Mouse (Mus musculus) sigmoid colon, adult 10 weeks (tissue): ENCODE results near the gene Ppp1r3d. TPM values are rescaled to one million over a fixed set of nuclear protein-coding genes. Genes with fewer than 3 reads are reported as not detected.

ENCODE experiments used
- polyA plus RNA-seq: library from polyadenylated mRNA; stranded (reverse); fragments of 350-450 nt; fragmentation: Illumina TruSeq; extraction: RNeasy Lipid Tissue Mini Kit (QIAGEN cat#74804); gene quantifications from one replicate; pipeline ENCODE4 v1.2.3, GENCODE M21; 2014; ENCODE audit warnings: low read depth, low replicate concordance

The Ppp1r3d gene
- 3.2 TPM for polyA plus RNA-seq

GRCm38 (mm10) chr2:178414261-178415149 is at the start of gene Ppp1r3d, which contains the start of gene Fam217b:
Gene Ppp1r3d (minus strand): TSS chr2:178414472.
Gene Fam217b (plus strand): TSS chr2:178414524.

GRCm38 (mm10) chr2:178430231-178430630 is 16.0 kb upstream of the Ppp1r3d start, which contains the start of gene Cdh26:
Gene Cdh26 (plus strand): TSS chr2:178430531.

GRCm38 (mm10) chr2:178407053-178407815 is 7.0 kb downstream of the Ppp1r3d start, which contains the start of gene Sycp2:
Gene Sycp2 (minus strand): TSS chr2:178407685.

Other genes starting within 250 kb of the Ppp1r3d start
- 0.28 TPM for gene Sycp2, start 6.8 kb downstream of the Ppp1r3d start, polyA plus RNA-seq
- gene Fam217b, start 52 bp upstream of the Ppp1r3d start, polyA plus RNA-seq = 3.0 TPM
- gene Cdh26, start 16.1 kb upstream of the Ppp1r3d start, polyA plus RNA-seq = 2.7 TPM